Mouse (Mus musculus) gastrocnemius, postnatal 25 days (tissue): ENCODE measurements at regions not wholly inside any gene's neighbourhood (a gene's known extent, or its start where the extent isn't known, plus 50 kb on each side); places are given as distances from the start of the nearest gene placed in this dataset.
"Not testable (repeated sequence)": the region's sequence is repeated elsewhere in the genome, so short reads cannot be mapped to it uniquely, and the experiment has no call there.

Source experiments
- DNase-seq: peaks from one replicate; pipeline ENCODE4 v3.0.0; 2022

DNA sequence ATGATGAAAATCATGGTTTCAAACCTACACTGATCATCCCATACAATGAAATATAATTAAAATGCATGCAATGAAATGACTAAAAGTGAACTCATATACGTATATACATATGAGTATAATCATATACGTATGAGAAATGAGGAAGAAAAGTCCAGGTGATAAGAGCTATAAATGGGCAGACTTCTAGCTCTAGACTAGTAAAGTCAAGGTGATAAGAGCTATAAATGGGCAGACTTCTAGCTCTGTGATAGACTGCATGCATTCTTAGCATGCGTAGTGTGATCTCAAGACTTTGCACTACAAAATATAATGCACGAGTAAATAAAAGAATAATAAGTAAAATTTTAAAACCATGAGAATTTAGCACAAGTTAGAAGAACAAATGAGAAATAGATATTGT, 606.2 kb upstream of the Gpc5 start:
- DNase-seq = no peak

DNA sequence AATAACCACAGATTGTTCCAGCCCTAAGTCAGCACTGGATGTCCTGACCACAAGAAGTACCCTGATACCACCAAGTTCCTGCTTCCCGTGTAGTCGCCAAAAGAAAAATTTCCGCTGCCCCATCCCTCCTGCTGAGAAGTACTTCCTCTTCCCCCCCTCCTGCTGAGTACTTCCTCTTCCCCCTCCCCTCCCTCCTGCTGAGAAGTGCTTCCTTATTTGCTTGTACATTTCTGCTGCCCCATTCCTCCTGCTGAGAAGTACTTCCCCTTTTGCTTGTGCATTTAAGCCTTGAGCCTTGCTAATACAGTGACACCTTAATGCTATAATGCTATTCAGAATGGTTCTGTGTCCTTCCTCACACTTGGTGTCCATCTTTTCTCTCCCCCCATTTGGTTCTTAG, 598.6 kb upstream of the Gpc5 start:
- not testable (repeated sequence) for DNase-seq

DNA sequence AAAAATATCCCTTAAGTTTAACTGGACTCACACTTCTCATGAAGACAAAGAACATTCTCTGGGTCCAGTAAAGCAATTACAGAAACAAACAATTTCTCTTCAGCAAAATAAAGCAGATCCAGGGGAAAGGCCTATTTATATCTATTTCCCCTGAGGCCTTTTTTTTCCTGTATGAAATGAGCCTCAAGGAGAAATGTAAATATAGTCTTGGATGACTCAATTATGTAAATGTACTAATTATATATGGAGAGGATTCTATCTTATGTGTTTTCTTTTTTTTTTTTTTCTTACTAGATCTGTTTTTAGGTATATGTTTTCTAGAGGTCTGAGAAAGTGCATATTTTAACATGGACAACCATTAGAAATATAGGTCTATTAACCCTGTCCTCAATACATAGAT, 587.0 kb upstream of the Gpc5 start:
- no peak for DNase-seq

DNA sequence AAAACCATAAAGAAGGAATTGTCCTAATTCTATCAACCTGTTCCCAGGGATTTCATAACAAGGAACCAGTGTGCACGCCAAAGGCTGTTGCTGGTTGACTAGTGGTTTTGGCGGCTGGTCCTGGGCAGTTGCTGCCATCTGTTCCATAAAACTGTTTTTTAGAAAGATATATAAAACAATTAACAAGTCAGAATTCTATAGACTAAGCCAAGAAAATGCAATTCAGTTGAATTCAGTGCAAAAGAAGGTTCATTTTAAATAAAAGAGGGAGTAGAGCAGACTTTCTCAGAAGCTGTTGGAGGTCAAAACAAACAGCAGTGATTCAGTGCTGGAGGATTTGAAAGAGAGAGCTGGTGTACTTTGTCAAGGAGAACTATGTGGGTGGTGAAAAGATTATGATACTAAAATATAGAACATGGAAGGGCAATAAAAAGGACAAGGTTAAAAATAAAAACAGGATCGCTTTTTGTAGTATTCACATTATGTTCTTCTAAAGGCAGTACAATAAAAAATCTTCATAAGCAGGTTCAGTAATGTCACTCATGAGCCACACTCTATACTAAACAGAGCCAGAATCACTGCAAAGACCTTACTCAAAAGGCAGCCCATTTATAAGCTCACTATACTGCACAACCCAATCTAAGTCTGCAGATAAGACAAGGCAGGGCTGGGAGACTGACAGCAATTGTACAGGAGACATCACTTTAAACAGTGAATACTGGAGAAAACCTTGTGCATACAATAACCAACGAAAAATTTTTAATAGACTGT, 543.9 kb upstream of the Gpc5 start:
- DNase-seq = no peak

DNA sequence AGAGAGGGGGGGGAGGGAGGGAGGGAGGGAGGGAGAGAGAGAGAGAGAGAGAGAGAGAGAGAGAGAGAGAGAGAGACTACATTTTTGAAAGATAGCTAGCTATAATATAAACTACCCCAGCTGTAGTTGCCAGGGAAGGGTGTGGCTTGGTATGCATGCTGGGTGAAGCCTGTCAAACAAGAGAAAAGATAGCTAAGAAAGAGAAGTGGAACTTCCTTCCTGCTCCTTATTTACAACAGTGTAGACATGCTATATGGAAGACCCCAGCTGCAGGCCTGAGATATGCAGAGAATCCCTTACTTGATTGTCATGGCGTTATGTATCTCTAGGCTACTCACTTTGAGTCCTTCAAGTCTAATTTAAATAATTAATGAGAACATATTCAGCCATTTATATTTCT, 542.9 kb upstream of the Gpc5 start:
- DNase-seq = no peak

DNA sequence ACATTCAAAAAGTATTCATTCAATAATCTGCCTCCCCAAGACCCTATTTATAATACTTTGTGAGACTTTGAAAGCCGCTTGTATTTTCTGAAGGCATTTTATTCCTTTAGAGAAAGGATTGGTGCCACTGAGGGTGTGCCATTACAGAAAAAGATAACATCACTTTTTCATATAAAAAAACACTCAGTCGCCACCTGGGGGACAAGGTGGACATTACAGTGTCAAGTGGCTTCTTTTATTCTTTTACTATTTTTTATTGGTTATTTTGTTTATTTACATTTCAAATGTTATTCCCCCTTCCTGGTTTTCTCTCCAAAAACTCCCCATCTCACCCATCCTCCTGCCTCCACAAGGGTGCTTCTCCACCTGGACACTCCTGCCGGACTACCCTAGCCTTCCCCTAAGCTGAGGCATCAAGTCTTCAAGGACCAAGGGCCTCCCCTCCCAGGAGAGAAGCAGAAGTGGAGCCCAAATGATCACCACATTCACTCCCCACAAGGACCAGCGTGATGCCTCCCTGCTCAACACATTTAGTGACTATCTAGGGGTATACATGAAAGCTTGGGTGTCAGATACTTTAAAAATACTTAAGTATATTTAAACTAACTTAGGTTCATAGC, 525.5 kb upstream of the Gpc5 start:
- no peak for DNase-seq

DNA sequence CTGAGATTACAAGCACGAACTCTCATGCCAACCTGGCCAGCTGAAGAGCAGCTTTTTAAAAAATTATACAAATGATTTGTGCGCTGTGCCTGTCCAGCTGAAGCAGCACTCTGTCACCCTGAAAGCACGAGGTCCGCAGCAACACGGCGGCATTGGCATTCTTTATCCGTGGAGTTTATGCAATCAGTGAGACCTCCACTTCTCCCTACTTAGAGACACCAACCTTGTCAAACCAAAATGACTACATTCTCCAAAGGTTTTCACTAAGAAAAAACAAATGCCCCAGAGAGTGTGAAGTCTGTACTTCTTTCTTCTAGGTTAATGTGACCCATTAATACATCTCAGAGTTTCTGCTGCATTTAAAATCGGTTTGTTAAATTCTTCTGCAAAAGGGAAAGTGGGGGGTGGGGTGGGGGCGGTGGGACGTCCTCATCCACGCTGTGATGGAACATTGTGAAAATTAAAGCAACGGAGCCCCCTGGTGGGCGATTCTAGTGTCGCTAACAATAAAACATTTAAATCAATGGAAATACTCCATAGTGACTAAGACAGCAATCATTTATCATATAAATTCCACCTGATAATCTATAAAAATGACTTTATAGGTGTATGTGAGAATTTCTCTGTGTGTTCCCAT, 524.2 kb upstream of the Gpc5 start:
- DNase-seq = no peak

DNA sequence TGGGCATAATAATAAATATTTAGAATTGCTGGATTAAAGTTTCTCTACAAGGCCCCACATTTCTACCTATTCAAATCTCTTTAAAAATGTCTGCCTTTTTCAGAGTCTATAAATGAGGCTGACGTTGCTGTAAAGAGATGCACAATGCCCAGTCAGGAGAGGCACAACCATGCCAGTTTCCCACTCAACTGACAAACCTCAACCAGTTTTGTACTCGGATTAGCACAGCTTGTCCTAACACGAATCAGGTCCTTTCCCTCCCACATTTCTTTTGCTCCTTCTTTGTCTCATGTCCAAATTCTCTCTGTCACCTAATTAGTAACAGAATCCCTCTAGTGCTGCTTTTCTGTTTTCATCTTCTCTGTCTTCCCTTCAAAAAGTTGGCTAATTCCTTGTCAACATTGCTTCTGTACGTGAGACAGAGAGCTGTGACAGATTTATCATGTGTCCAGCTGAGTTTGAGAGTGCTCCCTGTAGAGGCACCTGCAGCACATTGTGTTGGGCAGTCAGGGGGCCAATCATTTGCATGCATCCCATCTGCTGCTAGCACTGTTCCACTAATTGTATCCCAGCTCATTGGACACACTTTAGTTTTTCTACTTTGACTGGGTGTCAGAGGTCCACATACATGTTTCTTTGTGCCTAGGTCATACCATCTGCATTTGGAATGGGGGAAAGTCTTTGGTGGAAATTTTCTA, 504.5 kb upstream of the Gpc5 start:
- DNase-seq = no peak

DNA sequence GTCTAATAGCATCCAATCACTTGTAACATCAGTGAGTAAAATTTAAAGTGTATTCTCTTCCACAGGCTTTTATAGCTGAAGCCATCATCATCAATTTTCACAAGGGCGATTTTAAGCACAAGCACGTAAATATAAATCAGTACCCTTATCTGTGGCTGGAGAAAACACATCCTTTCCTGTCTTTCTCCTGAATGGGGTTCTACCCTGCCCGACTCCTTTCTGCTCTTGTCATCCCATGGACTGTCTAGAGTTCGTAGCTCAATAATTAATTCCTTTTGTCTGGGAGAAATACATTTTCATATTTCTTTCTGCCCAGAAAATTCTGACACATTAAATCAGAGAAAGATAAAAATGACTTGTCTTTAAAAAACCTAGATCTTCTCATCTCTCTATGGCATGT, 482.7 kb upstream of the Gpc5 start:
- DNase-seq = no peak

DNA sequence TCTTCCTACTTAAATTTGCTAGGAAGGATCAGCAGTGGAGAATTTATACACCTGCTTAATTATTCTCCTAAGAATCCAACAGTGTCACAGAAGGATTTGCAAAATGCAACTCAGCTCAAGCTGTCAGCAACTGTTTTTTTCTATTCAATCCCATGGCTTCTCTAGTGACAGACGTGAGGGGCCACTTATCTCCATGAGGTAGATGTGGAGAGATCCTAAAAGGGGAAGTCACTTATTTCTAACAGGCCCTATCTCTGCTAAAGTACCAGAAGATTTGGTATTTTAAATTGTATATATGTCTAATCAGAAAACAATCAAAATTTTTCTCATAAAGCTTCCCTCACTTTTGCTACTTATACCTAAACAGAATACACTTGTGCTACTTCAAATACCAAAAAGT, 479.6 kb upstream of the Gpc5 start:
- DNase-seq = no peak

DNA sequence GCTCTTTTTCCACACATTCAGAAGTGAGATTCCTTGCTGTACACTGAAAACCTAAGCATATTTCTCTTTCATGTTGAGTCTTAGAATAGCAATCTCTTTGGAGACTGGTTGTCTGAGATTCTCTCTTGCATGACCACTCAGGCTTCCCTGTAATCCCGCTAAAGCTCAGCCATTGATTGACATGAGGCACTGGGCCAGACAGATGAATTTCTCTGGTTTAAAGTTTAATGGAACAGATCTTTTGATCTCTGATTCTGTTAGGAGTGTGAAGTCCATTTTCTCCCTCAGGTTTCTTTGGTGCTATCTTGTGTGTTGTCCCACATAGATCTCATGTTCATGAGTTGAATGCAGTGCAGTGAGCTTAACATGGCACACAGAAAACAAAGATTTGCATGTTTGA, 435.4 kb upstream of the Gpc5 start:
- no peak for DNase-seq

DNA sequence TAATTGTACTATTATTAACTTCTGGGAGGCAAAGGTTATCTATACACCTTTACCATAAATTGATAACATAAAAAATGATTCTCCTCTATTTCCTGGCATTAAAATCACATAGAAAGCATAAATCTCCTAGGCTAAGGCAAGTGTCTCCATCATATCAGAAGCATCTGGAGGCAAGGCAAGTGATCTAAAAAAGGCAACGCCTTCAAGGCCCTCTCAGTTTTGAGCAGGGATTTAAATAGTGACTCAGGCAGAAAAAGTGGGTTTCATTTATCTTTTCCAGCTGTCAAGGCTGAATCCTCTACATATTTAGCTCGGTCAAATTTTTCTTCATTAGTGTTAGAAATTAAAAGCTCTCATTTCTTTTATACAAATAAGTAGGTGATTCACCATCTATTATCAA, 430.0 kb upstream of the Gpc5 start:
- DNase-seq = no peak

DNA sequence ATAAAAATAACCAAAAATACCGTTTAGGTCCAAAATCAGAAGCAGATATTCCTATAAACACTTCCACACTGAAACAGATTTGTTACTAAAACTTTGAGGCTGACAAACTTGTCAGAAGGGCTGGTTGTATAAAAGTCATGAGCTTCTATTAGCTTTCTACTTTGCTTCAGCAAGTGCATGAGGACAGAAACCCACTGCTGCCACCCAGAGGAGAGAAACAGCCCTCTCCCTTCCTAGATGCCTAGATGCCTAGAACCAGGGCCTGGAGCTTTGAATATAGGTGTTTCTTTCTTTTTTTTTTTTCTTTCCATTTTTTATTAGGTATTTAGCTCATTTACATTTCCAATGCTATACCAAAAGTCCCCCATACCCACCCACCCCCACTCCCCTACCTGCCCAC, 406.9 kb upstream of the Gpc5 start:
- no peak for DNase-seq

DNA sequence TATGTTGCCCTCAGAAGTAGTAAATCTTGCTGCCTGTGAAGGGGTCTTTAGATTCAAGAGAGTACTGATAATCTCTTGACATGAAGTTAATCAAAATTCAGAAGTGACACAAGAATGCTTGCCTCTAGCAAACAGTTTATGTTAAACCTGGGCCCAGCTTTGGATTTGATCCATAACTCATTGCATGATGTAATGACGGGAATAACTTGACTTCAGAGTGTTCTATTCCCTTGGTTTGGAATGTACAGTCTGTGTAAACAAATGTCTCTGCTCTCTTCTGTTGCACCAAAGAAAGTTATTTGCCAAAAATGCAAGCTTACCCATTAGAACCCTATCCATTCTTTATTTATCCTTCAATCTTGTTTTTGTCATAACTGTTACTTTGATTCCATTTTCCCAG, 397.1 kb upstream of the Gpc5 start:
- DNase-seq = no peak

DNA sequence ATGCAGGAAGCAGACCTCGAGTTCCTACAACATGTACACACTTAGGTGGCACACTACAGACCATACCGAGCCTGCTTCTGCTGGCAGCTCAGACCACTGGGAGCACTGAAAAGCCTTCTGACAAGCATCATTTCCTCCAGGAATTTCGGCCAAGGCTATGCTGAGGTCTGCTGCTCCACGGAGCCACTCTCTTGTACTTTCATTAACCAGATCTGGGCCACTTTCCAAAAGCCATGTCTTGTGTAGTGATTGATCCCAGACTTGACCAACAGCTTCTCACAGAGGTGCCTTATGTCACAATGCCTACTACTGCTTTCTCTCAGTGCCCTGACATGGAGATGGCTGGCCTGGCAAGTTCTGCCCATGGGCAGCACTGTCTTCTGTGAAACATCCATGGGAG, 394.5 kb upstream of the Gpc5 start:
- no peak for DNase-seq

DNA sequence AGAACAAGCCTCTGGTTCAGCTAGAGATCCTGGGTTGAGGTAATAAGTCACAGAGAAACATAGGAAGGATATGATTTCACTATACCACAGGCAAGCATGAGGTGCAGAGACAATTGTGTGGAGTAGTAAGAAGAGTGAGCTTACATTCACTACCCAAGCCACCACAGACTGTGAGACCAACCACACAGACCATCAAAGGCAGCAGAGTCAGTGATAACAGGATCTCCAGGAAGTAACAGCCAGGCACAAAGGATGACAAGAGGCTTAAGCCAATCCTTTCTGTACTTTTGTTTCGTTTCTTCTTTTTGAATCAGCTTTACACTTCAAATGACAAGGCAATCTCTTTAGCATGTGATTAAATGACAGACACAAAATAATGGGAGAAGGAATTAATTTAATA, 368.9 kb upstream of the Gpc5 start:
- DNase-seq = no peak

DNA sequence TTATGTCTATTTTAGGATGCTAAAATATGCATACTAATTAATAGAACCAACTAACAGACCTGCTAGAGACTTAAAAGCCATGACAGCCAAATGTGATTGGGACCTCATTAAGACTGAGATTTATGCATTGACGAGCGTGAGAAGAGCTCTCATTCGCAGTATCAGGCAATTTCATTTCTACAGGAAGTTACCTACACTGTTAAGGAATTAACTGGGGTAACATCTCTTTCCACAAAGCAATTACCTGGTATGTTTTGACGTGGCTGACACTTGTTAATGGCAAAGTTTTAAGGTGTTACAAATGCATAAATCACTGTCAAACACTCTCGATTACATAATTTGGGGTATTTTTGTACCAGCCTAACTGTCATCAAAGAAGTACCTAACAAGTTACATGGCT, 324.7 kb upstream of the Gpc5 start:
- DNase-seq = no peak

DNA sequence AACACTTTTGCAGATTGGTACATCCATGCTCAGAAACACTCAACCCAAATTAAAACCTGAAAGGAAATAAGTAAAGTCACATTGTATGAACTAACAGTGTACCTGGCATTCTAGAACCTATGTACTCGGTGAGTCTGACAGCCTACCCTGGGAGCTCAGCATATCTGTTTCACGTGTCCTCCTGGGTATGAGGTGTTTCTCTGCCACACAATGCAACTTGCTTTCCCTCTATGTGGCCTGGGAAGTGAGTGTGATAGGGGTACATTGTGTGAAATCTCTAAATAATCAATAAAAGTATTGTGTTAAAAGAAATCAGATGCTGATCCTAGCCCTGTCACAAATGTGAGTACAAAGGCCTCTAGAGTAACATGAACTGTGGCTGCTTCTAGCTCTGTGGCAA, 315.3 kb upstream of the Gpc5 start:
- DNase-seq = no peak

DNA sequence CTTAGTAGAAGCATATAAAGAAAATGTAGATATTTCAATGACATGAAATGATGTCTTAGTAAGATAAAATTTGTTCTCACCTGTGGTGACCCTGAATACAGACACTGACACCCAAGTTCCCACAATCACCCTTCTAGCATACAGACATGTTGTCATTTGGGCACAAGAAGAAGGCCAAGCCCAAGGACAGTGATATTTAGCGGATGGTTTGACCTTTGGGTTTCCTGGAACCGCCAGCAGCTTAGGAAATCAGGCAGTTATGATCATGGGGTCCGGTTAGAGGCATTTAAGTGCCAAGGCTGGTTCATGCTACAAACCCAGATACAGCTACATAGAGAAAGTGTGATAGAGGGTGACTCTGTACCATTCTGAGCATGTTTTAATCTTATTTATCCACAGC, 310.2 kb upstream of the Gpc5 start:
- no peak for DNase-seq

DNA sequence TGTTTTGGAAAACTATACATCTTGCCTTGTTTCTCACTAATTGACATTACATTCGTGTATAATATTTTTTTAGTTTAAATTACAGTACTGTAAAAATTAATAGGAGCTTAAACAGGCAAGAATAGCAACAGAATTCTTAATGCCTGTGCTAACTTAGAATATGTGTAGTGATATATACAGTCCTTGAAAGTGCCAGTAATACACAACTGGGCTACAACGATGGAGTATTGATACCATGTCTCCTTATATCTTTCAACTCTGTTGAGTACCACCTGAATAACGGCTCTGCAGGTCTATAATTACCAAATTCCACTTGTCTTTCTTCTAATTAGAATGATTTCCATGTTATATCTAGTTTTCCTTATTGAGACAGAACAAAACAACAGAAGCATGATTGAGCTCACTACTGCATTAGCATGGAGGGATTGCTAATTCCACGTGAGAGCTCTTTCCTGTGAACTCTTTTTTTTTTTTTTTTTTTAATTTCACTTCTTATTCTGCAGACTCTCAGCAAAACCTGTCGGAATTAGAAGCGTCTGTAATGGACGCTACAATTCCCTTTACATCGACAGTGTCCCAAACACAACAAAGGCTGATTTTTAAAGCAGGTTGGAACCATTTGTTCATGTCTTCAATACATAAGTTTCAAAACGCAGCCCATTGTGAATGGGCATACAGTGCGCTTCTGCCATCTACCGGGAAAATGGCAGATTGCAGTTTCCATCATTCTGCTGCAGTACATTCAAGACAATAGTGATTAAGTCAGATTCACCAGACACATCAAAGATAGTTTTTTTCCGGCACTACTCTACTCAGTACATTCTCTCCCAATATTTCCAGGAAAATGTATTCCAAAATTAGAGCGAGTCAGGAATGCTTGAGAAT, 300.8 kb upstream of the Gpc5 start:
- DNase-seq = no peak

DNA sequence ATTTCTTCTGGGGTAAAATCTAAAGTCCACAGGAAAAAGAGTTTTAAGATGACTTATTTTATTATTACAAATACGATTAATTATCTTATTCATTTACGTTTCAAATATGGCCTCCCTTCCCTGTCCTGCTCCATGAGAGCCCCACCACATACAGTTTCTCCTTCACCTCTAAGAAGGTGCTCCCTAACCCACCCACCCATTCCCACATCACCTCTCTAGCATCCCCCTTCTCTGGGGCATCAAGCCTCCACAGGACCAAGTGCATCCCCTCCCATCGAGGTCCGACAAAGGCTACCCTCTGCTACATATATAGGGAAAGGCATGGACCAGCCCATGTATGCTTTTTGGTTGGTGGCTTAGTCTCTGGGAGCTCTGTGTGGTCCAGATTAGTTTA, 300.2 kb upstream of the Gpc5 start:
- no peak for DNase-seq

DNA sequence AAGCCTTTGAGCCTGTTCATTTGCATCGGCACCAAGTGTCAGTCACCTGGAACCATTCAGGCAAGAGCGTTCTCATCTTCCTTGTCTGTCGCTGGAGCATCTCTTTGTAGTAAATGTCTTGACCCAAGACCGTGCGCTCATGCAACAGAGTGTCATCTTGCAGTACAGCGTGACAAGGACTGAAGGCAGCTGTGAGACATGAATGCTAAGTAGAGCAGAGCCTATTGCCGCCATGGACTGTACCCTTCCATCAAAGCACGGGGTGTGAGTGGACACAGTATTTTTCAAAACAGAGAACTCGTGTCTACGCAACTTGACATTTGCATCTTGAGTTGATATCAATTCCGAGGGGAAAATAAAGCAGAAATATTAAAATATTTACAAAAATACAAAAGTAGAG, 287.4 kb upstream of the Gpc5 start:
- no peak for DNase-seq
